Mouse (Mus musculus): ENCODE data around the gene Dvl2. TPM values are rescaled to one million over a fixed set of nuclear protein-coding genes. Genes with fewer than 3 reads are reported as not detected.
A peak's percentile ranks its signal among the peaks of the same experiment; 100 is the strongest.

Gene Dvl2
- total and polyA plus RNA-seq, 2 experiments from 2014 or later = 20.0 to 33.3 TPM

- ATAC-seq (ENCODE audit: low FRiP score) = no peak
- Histone ChIP-seq H3K36me3 (ENCODE audit: insufficient read depth, low read length) (peaks cover 28% of the 10 kb centered on the region), H3K9ac (replicated peaks; ENCODE audit: low read length, poor library complexity, severe bottlenecking) (peak overlapping the region; percentile 87), H3K4me2 (ENCODE audit: low read depth, low read length, poor library complexity, severe bottlenecking) (peak overlapping the region; percentile 90; the same call in 1 of the 2 replicates), H3K4me3 (ENCODE audit: low read depth, low read length) (0 out of 2 replicates have a peak overlapping the region, but pooled peaks have one; percentile 89), H3K27me3 (ENCODE audit: insufficient read depth, low read length) (no peaks in the 10 kb centered on the region), H3K9me3 (ENCODE audit: low read length) (no peaks in the 10 kb centered on the region), H3K27ac (ENCODE audit: low read depth, low read length) (no peak overlapping the region), H3K4me1 (ENCODE audit: insufficient read depth, low read length) (peaks cover 17% of the 10 kb centered on the region)
- TF ChIP-seq CTCF (IDR thresholded peaks at IDR 0.05) = no peak
- WGBS = 90% methylated on average over 4 of the region's 4 CpGs
- DNase-seq (ENCODE audit: low spot score) = no peak
Measured at GRCm38 (mm10) chr11:69983377-69983776, 17.0 kb upstream of the Dvl2 start.

GRCm38 (mm10) chr11:69984431-69984830 is 16.0 kb upstream of the Dvl2 start:
- 93% methylated on average over 8 of the region's 8 CpGs for WGBS
- no peak overlapping the region for H3K9ac ChIP-seq (replicated peaks; ENCODE audit: low read length, poor library complexity, severe bottlenecking)
- DNase-seq (ENCODE audit: low spot score) = no peak
- no peaks in the 10 kb centered on the region for H3K27me3 ChIP-seq (ENCODE audit: insufficient read depth, low read length)
- H3K27ac ChIP-seq (ENCODE audit: low read depth, low read length) = no peak overlapping the region
- no peaks in the 10 kb centered on the region for H3K9me3 ChIP-seq (ENCODE audit: low read length)
- peaks cover 13% of the 10 kb centered on the region for H3K4me1 ChIP-seq (ENCODE audit: insufficient read depth, low read length)
- H3K4me3 ChIP-seq (ENCODE audit: low read depth, low read length) = no peak overlapping the region
- H3K36me3 ChIP-seq (ENCODE audit: insufficient read depth, low read length) = peaks cover 38% of the 10 kb centered on the region
- no peak for ATAC-seq (ENCODE audit: low FRiP score)
- TF ChIP-seq CTCF (IDR thresholded peaks at IDR 0.05) = no peak
- H3K4me2 ChIP-seq (ENCODE audit: low read depth, low read length, poor library complexity, severe bottlenecking) = no peak overlapping the region

DNA sequence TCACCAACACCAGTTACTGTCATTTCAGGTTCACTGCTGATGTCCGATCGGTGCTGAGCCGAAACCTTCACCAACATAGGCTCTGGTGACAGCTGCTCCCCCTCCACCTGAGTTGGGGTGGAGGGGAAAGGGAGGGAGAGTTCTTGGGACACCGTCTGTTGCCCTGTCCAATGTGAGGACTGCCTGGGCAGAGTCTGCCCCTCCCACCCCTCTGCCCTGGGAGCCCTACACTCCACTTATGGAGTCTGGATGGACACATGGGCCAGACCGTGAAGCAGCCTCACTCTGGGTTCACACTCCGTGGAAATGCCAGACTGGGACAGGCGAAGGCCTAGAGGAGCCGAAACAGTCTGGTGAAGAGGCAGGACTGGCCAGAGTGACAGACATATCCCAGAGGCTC is 10.4 kb upstream of the Dvl2 start:
- Histone ChIP-seq H3K9me3 (ENCODE audit: low read length) (no peaks in the 10 kb centered on the region), H3K36me3 (ENCODE audit: insufficient read depth, low read length) (peaks cover 37% of the 10 kb centered on the region), H3K27ac (ENCODE audit: low read depth, low read length) (no peak overlapping the region), H3K27me3 (ENCODE audit: insufficient read depth, low read length) (no peaks in the 10 kb centered on the region), H3K4me1 (ENCODE audit: insufficient read depth, low read length) (no peaks in the 10 kb centered on the region; the same call in 1 of the 2 replicates), H3K4me3 (ENCODE audit: low read depth, low read length) (no peak overlapping the region), H3K9ac (replicated peaks; ENCODE audit: low read length, poor library complexity, severe bottlenecking) (no peak overlapping the region), H3K4me2 (ENCODE audit: low read depth, low read length, poor library complexity, severe bottlenecking) (no peak overlapping the region)
- DNase-seq (ENCODE audit: low spot score) = no peak
- no peak for TF ChIP-seq CTCF (IDR thresholded peaks at IDR 0.05)
- WGBS = 87% methylated on average over 8 of the region's 8 CpGs
- ATAC-seq (ENCODE audit: low FRiP score) = no peak

DNA sequence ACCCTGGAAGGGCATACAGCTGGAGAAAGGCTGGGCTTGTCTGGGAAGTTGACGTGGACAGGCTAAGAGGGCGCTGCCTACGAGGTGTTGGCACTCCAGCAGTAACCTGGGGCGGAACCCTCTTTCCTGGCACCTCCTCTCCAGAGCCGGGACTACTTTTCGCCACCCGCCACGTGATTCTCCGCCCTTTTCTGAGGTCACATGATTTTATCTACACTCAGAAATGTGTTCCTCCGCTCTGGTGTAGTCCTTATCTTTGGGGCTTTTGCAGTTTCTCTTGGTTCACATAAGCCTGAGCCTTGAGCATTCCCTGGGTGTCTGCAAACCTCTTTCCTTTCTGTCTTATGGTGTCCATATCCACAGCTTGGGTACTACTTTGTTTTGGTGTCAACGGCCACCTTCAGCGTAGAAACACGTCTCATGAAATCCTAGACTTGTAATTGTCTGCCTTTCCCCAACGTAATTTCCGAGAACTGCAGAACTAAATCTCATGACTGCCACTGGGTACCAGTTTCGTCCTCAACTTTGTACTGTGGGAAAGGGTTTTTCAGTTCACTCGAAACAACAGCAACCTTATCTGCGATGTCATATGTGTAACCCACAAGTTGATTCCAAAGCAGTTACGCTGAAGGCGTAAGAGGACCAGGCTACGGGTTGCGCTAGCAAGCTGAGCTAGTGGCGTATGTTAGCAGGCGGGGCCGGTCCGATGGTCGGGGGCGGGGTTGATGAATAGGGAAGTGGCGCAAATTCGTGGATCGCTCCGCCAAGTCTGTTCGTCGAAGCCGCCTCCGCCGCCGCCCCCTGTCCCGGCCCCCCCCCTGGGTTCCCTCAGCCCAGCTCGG is 9.3 kb upstream of the Dvl2 start, which contains the start of gene Gabarap:
TSS of gene Gabarap (plus strand) at position 294 of the 842 bp plus-strand sequence.
- Histone ChIP-seq H3K4me3 (ENCODE audit: low read depth, low read length) (peak within 1 kb of the TSS; percentile 56), H3K27me3 (ENCODE audit: insufficient read depth, low read length) (no peaks in the 10 kb centered on the region), H3K4me1 (ENCODE audit: insufficient read depth, low read length) (no peaks in the 10 kb centered on the region; the same call in 1 of the 2 replicates), H3K27ac (ENCODE audit: low read depth, low read length) (peak within 1 kb of the TSS; percentile 85), H3K4me2 (ENCODE audit: low read depth, low read length, poor library complexity, severe bottlenecking) (peak within 1 kb of the TSS; percentile 61), H3K9ac (replicated peaks; ENCODE audit: low read length, poor library complexity, severe bottlenecking) (peak within 1 kb of the TSS; percentile 88), H3K9me3 (ENCODE audit: low read length) (no peaks in the 10 kb centered on the region), H3K36me3 (ENCODE audit: insufficient read depth, low read length) (peaks cover 31% of the 10 kb centered on the region)
- peak; percentile 99 for DNase-seq (ENCODE audit: low spot score)
- whole genome bisulfite sequencing = under 1% methylated on average over 40 of the region's 40 CpGs
- TF ChIP-seq CTCF (IDR thresholded peaks at IDR 0.05) = no peak
- peak; percentile 62 for ATAC-seq (ENCODE audit: low FRiP score)

DNA sequence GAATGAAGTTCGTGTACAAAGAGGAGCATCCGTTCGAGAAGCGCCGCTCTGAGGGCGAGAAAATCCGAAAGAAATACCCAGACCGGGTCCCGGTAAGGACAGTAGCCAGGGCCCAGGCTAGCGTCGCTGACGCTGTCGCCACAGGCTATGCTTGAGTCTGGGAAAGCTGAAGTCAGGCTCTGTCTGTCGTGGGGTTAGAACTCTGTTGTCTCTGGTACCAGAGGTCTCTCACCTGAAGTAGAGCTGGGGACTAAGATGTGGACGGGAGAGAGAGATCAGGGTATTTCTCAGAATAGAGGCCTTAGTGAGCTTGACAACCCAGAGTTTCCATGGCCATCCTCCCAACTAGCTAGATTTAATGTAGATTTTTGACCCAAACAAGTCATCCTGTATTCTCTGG is 8.7 kb upstream of the Dvl2 start:
- peak overlapping the region; percentile 56 for H3K4me3 ChIP-seq (ENCODE audit: low read depth, low read length)
- ATAC-seq (ENCODE audit: low FRiP score) (no peak), DNase-seq (ENCODE audit: low spot score) (no peak)
- TF ChIP-seq CTCF (IDR thresholded peaks at IDR 0.05) = no peak
- H3K9me3 ChIP-seq (ENCODE audit: low read length) = no peaks in the 10 kb centered on the region
- H3K4me1 ChIP-seq (ENCODE audit: insufficient read depth, low read length) = no peaks in the 10 kb centered on the region; the same call in 1 of the 2 replicates
- H3K27ac ChIP-seq (ENCODE audit: low read depth, low read length) = peak overlapping the region; percentile 85
- peaks cover 27% of the 10 kb centered on the region for H3K36me3 ChIP-seq (ENCODE audit: insufficient read depth, low read length)
- WGBS = 0% methylated on average over 15 of the region's 15 CpGs
- peak overlapping the region; percentile 61 for H3K4me2 ChIP-seq (ENCODE audit: low read depth, low read length, poor library complexity, severe bottlenecking)
- H3K27me3 ChIP-seq (ENCODE audit: insufficient read depth, low read length) = no peaks in the 10 kb centered on the region
- peak overlapping the region; percentile 88 for H3K9ac ChIP-seq (replicated peaks; ENCODE audit: low read length, poor library complexity, severe bottlenecking)

DNA sequence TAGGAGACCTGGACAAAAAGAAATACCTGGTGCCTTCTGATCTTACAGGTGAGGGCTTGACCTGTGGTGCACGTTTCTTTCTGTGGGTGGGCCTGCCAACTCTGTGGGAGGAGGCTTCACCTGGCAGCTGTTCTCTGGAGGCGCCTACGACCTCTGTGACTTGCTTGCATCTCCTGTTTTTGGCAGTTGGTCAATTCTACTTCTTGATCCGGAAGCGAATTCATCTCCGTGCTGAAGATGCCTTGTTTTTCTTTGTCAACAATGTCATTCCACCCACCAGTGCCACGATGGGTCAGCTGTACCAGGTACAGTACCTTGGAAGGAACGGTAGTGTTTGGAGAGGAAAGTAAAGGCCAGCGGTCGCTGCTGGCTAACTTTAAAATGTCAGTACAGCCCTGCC is 8.0 kb upstream of the Dvl2 start:
- Histone ChIP-seq H3K9me3 (ENCODE audit: low read length) (no peaks in the 10 kb centered on the region), H3K27ac (ENCODE audit: low read depth, low read length) (no peak overlapping the region), H3K27me3 (ENCODE audit: insufficient read depth, low read length) (no peaks in the 10 kb centered on the region), H3K9ac (replicated peaks; ENCODE audit: low read length, poor library complexity, severe bottlenecking) (peak overlapping the region; percentile 88), H3K36me3 (ENCODE audit: insufficient read depth, low read length) (peaks cover 27% of the 10 kb centered on the region), H3K4me3 (ENCODE audit: low read depth, low read length) (peak overlapping the region; percentile 56), H3K4me2 (ENCODE audit: low read depth, low read length, poor library complexity, severe bottlenecking) (peak overlapping the region; percentile 61), H3K4me1 (ENCODE audit: insufficient read depth, low read length) (no peaks in the 10 kb centered on the region; the same call in 1 of the 2 replicates)
- no peak for DNase-seq (ENCODE audit: low spot score)
- no peak for ATAC-seq (ENCODE audit: low FRiP score)
- WGBS = 85% methylated on average over 10 of the region's 10 CpGs
- no peak for TF ChIP-seq CTCF (IDR thresholded peaks at IDR 0.05)

All from midbrain, postnatal 0 days (tissue).